Mouse (Mus musculus) natural killer cell, adult 2 months (primary cell): ENCODE results near the gene Mapk13.
"Not testable (repeated sequence)": the region's sequence is repeated elsewhere in the genome, so short reads cannot be mapped to it uniquely, and the experiment has no call there.

Experiments used
- DNase-seq, 2 experiments: peaks; one replicate each; pipeline ENCODE4 v3.0.0; 2022; ENCODE audit warnings: low spot score in 2 of 2

Gene Mapk13

DNA sequence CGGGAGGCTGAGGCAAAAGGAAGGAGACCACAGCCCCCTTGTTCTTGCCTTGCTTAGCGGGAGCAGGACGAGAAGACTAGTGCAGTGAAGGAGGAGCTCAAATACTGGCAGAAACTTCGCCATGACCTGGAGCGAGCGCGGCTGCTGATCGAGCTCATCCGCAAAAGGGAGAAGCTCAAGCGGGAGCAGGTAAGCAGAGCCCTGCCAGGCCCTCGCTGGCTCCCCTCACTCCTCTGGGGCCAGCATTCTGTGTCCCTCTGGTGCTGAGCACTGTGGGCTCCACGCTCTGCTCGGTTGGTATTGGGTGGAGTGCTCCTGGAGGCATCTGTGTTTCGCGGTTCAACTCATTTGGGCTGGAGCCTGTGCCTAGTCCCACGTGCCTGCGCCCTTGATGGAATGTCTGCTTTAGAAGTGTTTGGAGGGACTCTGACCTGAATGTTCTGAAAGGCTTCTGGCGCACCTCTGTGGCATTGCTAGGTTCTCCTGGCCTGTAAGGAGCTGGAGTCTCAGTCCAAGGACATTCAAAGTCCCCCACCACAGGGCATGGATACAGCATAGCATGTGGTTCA is 45.5 kb downstream of the Mapk13 start:
- DNase-seq = no peak

DNA sequence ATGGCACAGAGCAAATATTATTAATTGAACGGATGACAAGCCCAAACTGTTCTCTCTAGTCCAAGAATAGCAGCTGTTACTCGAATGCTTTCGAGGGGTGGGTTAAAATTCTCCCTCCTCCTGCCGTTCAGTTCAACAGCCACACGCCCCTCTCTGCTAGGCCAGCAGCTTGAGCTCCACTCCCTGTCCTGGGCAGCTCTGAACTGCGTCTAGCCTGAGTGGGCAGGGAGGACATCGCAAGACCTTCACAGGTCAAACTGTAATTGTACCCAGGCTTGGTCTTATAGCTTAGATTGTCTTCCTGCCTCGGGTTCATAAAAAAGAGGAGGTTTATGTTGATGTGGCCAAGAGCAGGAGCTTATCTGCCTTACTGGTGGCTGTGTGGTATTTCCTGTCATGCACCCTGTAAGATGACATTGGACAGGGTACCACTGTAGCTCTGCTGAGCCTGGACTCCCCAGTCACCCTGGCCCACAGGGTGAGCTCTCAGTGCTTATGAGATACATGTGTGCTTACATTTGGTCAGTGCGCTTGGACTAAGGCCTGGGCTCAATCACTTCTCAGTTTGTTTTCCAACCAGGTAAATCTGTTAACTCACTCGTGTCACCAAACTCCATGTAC is 46.4 kb downstream of the Mapk13 start:
- no peak for DNase-seq

- DNase-seq = not testable (repeated sequence)
Measured at GRCm38 (mm10) chr17:28816326-28816725, 47.2 kb downstream of the Mapk13 start.

GRCm38 (mm10) chr17:28816875-28817811 is 48.0 kb downstream of the Mapk13 start:
- no peak for DNase-seq

- DNase-seq = no peak
Measured at GRCm38 (mm10) chr17:28820189-28820588, 51.1 kb downstream of the Mapk13 start.

DNA sequence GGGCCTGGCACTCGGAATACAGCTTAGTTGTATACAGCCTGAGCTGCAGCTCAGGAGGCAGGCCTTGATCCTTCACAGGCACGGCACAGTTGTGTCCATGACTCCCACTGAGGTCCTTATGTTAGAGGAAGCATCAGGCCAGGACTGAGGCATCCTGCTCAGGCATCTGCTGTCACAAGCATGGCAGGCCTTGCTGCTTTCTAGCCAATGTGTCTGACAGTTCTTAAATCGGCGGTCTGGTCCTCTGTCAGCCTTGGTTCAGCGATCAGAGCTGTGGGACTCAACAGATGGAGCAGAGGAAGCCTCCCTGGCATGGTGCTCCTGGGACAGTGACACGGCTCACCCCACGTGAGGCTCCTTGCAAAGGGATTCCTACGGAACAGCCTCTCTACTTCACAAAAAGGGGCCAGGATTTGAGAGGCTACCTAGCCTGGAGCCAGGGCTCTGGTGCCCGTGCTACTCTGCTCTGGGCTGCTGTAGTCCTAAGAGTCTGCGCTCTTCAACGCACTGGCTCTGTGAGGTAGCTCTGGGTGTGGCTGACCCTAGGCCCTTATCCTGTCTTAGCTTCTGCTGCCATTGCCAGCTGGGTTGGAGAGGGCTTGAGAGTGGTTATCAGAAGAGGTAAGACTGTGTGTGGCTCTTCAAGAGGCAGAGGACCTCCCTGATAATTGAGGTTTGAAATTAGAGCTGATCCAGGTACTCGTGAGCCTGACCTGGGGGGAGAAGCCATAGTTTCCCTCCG is 54.1 kb downstream of the Mapk13 start:
- DNase-seq = no peak

DNA sequence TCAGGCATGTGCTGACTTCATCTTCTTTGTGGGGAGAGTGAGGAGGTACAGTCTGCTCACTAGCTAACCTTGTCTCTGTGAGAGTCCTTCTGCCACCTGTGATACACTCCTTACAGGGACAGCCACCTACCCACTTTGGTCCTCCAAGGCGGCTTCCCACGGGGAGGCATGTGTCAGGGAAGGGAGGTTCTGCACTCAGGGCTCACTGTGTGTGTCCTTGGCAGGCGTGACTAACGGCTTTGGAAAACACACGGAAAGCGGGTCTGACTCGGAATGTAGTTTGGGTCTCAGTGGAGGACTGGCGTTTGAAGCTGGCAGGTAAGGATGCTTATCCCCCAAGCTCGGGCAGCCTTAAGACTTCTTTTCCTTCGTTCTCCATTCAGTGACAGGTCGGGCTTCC is 54.7 kb downstream of the Mapk13 start:
- no peak for DNase-seq

GRCm38 (mm10) chr17:28824896-28825295 is 55.8 kb downstream of the Mapk13 start:
- no peak for DNase-seq

GRCm38 (mm10) chr17:28825359-28826041 is 56.4 kb downstream of the Mapk13 start:
- DNase-seq = no peak

DNA sequence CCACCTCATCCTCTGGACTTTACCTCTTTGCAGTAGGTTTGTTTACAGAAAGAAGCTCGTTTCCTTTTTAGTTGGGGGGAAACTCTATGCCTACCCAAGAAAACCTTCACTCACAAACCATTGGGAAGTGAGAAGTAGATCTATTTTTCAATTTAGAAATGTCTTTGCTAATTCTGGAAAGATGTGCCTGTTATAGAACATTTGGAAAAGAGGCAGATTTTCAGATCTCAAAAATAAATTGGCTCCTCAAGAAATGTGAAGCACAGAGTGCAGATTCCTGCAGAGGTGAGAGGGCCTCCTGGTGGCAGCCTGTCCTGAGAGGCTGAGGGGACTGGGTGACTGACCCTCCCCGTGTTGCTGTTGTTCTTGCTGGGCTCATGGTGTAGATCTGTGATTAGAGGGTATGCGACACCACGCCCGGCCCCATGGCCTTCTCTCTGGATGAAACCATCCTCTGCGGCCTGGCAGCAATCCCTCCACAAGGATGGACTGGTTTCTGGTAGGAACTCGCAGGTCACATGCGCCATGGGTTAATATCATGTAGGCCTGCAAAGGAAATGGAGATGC is 58.7 kb downstream of the Mapk13 start:
- no peak for DNase-seq

DNA sequence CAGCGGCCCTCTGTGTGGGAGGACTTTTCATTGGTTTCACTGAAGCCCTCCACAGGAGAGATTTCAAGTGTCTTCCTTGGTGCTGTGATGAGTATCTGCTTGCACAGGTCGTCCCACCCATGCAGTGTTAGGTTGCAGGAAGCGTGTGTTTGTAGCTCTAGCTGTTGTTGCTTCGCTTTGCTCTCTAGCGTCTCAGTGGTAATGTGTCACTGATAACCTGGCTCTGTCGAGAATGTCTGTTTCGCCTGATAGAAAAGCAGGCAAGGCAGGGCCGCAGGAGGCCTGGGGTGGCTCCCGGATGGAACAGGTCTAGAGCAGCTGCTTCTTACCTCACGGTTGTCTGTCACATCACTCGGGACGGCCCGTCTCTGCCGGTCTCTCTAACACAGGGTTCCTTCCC is 60.0 kb downstream of the Mapk13 start:
- no peak for DNase-seq
